Mouse (Mus musculus): ENCODE measurements around the gene Rtl1. TPM values are rescaled to one million over a fixed set of nuclear protein-coding genes. Genes with fewer than 3 reads are reported as not detected.
A peak's percentile ranks its signal among the peaks of the same experiment; 100 is the strongest.

Gene Rtl1
- total RNA-seq, 4 experiments from 2014 or later: 0.23 to 0.63 (median 0.39) TPM

DNA sequence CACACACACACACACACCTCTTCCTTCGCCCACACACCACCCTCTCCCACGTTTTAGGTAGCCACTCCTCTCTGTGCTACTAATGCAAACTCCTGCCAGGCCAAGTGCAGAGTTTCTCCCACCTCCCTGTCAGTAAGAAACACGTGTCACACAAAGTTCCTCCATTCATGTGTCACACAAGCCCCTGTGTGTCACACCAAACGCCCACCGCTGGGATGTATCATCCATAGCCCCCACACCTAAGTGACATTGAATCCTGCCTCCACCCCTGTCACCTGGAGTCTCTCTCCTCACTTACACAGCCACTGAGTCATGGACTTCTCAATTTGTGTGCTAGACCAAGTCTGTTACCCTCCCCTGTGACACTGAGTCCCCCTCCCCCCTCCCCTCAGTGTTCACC lies 17.9 kb downstream of the Rtl1 start:
- DNase-seq (ENCODE audit: low spot score in 2 of 2): peak in 1 of 2 experiments; percentile 41

DNA sequence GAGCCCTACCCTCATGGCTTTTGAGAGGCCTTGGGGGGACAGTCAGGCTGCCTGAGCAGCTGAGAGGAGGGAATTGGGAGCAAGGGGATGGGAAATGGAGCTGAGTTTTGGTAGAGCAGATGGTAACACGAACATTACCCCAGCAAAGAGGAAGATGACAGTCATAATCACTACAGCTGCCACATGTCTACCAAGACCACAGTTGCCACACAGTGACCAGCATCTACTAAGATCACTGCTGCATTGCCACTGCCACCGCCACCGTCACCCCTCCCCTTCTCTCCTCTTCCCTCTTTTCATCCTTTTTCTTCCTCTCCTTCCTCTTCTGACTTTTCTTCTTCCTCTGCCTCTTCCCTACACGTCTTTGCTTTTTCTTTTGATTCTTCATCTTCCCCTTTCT lies 27.9 kb downstream of the Rtl1 start:
- DNase-seq (ENCODE audit: low spot score in 2 of 2): no peak

DNA sequence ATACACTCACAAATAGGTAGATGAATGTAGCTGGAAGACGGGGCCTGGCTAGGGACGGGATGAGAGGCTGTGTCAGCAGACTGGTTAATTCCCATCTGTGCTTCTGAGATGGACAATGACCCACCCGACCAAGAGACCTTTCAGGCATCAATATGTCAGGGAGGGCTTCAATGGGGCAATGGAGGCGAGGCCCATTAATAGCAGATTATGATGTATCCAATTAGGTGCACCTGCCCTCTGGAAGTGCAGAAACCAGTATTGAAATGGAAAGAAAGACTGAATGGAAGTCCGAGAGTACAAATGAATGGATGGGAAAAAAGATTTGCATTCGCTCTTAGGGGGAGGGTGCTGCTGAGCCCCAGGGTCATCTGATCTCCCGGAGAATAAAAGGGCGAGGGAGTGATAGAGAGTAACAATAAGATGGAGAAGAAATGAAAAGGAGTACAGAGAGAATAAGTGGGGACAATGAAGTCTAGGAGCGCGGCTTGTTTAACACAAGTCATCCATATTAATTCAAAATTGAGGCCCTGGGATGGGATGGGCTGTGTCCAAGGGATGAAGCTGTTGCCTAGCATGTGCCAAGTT lies 39.9 kb downstream of the Rtl1 start:
- no peak for DNase-seq (ENCODE audit: low spot score in 2 of 2)

DNA sequence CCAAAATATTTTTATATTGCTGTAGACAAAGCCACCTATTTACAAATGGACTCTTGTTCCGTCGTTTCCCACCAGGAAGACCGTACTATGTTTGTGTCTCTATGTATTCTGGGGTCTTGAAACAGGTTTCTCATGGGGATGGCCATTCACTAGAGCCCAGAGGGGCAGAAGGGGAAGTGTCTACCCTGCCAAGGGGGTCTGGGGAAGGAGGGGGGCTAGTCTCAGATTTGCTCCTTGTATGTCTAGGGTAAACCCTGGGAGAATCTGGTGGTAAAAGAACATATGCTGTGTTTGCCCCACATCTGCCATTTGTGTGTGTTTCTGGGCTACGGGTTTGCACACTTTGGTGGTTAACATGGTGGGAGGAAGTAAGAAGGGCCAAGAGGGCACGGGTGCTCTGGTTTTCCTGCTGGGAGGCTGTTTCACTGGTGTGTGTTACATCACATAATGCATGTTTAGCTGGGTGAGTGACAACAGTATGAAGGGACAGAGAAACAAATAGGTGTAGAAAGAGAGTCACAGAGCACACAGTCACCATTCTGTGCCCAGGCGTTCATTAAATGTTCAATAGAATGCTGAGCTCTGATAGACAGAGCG lies 41.1 kb downstream of the Rtl1 start:
- DNase-seq (ENCODE audit: low spot score in 2 of 2): no peak

DNA sequence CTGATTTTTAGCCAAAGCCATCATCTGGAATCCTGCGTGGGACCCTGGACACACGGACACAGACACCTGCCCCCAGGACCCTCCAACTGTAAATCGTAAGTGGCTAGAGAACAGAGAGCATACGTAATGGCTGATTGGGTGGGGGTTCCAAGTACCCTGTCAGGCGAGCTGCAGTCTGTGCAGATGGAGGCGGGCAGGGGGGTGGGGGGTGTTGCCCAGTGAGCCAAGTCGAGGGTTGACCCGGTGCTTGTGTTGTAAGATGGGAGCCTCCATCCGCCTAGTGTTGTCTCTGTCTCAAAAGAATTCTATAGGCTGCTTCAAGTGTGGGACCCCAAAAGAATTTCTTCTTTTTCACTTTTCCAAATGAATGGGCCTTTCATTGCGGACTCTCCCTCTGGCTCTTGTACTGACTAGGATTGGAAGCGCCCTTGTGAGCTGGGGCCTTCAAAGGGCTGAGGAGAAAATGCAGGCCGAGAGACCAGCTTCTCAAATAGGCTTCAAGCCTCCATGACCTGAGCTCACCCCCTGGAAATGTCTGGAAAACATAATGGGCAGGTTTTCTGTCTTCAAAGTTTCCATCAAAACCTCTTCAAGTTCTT lies 41.8 kb downstream of the Rtl1 start:
- no peak for DNase-seq (ENCODE audit: low spot score in 2 of 2)

DNA sequence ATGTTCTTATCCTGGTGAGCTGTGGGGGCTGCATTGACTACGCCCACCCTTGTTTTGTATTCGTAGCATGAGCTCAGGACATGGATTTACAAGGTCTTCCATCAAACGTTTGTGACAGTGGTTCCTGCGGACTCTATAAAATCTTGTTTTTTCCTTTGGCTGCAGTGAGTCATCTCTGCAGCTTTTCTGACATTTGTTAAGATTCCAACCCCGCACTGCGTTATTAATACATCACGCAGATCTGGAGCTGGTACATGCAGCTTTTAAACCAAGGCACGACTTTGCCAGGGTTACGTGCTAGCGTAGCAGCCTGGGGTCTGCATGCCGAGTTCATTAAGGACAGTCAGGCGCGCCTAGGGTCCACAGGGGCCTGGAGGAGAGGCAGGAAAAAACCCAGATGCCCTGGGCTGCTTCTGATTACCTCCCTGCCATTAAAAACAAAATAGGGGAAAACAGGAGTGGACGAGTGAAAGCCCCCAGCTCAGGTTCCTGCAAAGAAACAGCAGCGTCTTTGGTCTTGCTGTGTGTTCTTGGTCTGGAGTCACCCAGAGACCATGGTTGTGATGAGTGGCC lies 44.2 kb downstream of the Rtl1 start:
- DNase-seq (ENCODE audit: low spot score in 2 of 2): no peak

DNA sequence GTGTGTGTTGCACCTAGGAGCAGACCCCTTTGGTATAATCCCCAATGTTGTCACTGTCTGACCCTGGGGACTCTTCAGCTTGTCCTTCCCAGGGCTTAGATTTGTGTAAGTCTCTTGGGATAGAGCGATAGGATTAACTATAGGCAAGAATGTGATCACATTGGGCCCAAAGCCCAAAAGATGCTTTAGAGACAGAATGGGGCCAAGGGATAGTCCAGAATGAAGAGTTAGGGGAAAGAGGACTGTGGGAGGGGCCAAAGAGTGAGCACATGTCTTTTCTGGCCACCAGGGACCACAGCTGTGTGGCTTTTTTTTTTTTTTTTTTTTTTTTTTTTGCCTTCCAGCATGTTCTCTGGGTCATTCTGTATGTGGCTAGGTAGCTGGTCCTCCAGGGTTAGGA lies 46.6 kb downstream of the Rtl1 start:
- no peak for DNase-seq (ENCODE audit: low spot score in 2 of 2)

DNA sequence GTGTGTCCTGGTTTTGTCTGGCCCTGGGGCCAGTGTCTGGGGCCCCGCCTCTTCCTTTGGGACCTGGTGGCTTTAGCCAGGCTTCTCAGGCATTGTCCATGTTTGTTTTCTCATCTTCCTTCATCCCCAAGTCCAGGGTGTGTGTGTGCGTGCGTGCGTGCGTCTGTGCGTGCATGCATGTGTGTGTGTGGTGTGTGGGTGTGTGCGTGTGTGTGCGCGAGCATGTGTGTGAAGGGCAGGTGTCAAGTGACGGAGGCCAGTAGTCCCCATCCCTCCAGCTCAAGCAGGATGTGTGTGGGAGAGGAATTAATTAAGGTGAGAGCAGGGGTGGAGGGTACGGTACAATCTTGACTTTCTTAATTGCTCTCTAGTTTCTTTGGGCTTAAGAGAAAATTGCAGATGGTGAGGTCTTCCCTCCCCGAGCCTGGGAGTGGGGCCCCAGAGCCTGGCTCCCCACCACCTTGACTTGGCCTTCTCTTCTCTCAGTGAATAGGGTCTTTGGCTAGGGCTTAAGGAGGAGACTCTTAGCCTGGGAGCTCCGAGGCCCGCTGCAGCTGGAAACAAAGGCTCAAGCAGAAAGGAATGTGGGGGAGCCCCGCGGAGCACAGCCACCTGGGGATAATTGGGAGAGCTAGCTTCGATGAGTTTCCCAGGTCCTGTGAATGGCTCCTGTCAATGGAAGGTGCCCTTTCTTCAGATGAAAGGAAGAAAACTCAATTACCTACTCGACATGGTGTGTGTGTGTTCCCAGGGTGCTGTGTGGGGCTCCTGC lies 47.2 kb downstream of the Rtl1 start:
- no peak for DNase-seq (ENCODE audit: low spot score in 2 of 2)

DNA sequence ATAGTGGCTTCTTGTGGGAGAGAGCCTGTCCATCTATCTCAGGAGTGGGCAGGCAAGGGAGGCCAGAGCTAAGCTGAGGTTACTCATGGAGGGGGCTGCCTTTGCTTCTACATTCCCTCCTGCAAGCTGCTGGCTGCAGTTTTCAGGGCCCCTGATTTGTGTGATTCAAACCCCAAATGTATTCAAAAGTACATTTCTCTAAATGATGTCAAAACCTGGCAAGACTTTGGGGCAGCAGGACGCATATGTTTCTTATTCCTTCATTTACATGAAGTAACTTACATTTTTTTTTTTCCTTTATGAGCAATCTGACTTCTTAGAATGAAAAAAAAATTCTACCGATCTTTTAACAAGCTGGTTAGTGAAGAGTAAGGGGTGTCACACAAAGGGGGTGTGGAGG lies 48.4 kb downstream of the Rtl1 start:
- DNase-seq (ENCODE audit: low spot score in 2 of 2): no peak

DNA sequence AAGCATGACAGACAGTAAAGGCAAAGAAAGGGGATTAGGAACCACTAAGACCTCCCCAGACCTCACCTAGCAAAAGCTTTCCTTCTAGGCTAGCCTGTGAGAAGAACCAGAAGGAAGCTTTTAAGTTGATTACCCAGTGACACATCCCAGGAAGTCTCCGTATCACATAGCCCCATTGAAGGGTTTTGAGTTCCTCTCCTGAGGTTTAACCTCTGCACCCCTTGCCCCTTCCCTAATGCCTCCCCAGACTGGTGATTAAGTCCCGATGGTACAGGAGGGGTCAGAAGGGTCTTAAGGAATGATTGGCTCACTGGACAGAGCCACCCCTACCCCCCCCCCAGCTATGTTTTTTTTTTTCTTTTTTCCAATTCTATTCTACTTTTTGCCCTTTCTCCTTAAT lies 53.0 kb downstream of the Rtl1 start:
- DNase-seq (ENCODE audit: low spot score in 2 of 2): no peak

DNA sequence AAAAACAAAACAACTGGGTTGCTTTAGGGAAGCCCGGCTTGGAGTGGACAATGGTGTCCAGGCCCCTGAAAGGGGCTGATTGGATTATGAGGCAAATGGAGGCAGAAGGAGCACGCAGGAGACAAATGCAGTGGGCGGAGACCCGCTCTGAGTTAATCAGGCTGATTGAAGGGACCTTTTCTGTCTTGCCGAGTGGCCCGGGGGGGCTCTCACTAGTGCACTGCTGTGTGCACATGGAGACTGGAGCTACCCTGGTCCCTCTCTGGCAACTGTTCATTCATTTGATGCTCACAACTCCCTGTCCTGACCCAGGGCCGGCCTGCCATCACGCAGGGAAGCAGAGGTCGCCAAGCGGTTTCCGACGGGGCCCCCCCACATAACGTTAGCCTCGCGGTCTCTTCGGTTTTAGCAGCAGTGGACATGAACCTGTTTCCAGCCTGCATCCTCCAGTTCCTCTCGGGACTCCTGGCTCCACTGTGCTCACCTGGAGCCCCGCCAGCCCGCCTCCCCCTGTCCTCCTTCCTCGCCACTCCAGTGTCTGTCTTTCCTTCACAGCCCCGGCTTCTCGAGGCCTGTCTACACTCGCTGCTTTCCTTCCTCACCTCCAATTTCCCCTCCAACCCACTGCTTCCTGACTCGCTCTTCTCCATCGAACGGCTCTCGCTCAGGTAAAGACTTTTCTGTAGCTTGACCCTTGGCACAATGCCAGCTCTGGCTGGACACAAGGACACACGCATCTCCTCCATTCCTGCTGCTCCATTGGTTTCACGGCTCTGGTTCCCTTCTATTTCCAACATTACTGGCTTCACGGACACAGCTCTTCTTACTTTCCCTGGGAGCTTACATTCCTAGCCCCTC lies 54.0 kb downstream of the Rtl1 start:
- no peak for DNase-seq (ENCODE audit: low spot score in 2 of 2)

DNA sequence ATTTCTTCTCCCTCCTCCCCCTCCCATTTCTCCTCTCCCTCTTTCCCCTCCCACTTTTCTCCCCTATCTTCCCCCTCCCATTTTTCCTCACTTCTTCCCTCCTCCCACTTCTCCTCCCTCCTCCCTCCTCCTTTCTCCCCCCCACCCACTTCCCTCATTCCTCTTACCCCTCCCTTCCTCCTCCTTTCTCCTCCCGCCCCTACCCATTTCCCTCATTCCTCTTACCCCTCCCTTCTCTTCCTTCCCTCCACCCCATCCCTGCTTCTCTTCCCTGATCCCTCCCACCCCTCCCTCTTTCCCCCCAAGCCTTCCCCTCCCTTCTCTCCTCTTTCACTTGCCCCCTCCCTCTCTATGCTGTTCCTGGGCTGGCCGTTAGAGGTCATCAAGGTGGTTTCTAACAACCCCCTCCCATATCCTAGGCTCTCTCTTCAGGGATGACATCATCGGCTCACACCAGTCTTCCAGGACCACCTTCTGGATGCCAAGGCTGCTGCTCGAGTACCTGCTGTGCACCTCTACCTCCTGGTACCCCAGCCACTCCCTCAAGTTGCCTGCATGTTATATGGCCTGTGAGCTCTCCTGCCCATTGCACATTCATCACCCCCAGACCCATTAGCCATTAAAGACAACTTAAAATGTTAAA lies 56.7 kb downstream of the Rtl1 start:
- no peak for DNase-seq (ENCODE audit: low spot score in 2 of 2)

DNA sequence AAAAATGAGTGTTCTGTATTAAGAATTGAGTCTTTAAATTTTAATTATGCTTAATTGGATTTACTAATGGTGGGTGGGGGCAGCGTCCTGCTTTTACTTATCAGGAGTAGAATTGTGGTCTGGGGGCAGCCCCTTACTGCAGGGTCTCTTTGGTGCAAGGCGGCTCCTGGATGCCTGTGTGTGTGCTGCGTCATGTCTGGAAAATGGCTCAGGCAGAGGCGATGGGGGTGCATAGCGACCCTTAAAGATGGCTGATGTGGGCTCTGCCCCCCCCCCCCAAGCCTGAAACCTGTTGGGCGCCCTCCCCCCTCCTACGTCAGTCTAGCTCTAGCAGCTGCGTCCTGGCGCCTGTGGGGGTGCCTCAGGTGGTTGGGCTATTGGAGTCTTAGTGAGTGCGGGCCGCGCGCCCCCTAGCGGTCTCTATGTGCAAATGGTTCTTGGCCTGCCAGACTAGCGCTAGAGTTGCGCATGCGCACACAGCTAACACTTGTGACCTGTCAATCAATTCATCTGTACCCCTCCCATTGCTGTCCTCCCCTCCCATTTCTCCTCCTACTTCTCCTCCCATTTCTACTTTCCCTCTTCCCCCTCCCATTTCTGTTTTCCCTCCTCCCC lies 57.4 kb downstream of the Rtl1 start:
- DNase-seq (ENCODE audit: low spot score in 2 of 2): peak; percentile 59 to 94

DNA sequence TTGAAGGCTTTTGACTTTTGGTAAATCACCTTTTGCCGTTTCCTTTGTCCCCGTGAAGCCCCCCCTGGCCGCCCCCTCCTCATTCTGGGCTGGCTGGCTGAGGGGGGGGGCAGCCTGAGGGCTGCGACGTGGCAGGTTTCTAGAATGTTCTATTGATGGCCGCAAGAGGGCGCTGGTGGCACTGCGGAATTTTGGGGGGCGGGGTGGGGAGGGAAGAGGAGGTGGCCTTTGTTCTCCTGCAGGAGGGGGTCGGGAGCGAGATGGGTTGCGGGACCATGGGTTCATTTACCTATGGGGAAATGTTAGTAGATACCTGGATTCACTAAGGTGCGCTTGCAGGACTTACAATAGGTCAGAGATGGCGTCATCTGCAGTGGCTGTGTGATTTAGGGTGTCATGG lies 58.1 kb downstream of the Rtl1 start:
- DNase-seq (ENCODE audit: low spot score in 2 of 2): no peak

DNA sequence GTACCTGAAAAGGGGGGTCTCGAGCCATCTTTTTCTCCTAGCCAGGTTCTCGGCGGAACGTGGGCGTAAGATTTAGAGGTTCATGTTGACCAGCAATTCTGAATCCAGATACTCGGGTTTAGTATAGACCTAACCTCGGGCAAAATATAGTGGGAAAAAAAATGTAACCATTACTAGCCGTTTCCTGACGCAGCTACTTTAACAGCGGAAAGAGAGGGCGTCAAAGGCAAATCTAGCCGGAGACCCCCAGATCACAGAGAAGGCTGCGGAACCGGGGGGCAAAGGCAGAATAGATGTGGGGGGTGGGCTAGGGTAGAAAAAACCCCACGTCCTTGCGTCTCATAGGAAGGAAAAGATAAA lies 58.6 kb downstream of the Rtl1 start:
- DNase-seq (ENCODE audit: low spot score in 2 of 2): no peak

DNA sequence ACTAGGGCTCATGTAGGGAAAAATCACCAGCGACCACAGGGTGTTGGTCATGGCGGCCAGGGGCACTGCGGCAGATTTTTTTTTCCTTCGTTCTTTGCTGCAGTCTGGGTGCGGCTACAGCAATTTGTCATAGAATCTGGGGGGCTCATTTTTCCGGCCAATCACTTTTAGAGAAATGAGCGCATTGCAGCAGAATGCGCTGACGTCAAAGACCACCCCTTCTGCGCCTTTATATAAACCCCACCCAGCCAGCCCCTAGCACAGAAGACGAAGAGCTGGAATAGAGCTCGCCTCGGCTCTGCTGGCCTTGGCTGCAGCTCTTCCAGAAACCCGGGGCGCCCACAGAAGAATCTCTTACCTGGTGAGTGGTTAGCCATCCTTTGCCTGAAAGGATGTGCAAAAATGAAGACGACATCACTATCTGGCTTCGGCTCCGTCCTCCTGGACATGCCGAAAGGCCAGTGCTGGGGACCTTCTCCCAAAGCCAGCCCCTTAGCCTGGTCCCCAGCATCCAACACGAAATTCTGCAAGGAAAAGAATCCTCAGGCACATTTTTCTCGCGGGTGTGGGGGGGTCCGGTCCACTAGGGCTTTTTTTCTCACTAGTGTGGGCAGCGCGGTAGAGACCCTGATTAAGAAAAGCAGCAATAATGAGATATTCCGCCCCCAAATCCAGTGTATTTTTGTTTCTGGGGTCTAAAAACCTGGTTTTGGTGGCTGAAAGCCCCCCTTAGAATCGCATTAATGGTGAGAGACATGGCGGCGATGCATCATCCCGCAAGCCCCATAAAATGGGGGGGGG lies 59.2 kb downstream of the Rtl1 start:
- peak; percentile 56 to 69 for DNase-seq (ENCODE audit: low spot score in 2 of 2)

DNA sequence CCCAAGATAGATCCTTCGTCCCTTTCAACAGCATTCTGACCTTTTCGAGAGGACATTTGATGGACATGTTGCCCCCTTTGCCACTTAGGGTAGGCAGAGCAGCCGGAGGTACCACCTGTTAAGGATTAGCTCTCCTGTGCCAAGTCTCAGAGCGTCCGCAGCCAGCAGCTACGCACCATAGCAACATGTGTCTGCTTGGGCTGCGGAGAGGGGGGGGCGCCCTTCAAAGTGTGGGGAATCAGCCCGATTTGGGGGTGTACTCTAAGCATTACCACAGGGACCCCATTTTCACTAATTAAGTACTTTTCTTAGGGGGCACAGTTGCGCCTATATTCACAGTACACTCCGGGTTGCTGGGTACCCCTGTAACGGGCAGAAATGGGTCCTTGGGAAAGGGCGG lies 60.2 kb downstream of the Rtl1 start:
- DNase-seq (ENCODE audit: low spot score in 2 of 2): no peak

Measured in left cerebral cortex, adult 8-10 months (tissue).